ENCODE assay signal across 11 mouse cellular contexts in genomic region chr2:93304273-93304634, GRCm38 (mm10). TPM values are rescaled to one million over a fixed set of nuclear protein-coding genes. Genes with fewer than 3 reads are reported as not detected.
DNase-seq lines count a peak whose midpoint lies in the region; ATAC-seq lines count a peak whose summit lies in the region.
"Had no signal": no experiment of that assay in that cellular context is flagged by ENCODE, and none has a peak within 500 bp of the region (broad histone marks: within the 10 kb centered on the region; RNA-seq: fewer than 3 reads in every experiment).

No protein-coding gene starts in this region.

- no peak overlapping the region for H3K9ac ChIP-seq in kidney, embryonic 15.5 days
- H3K9ac ChIP-seq in hindbrain, embryonic 16.5 days (ENCODE audit: low read depth, low read length) = peak overlapping the region; percentile 23
- 0 out of 2 replicates have a peak overlapping the region, but pooled peaks have one; percentile 21 for H3K9ac ChIP-seq in neural tube, embryonic 12.5 days

- WGBS in kidney, embryonic 15.5 days = 49% methylated on average over 4 of the region's 4 CpGs
- 31% methylated on average over 4 of the region's 4 CpGs for WGBS in forebrain, embryonic 10.5 days
- WGBS in hindbrain, embryonic 16.5 days = 37% methylated on average over 4 of the region's 4 CpGs
- WGBS in neural tube, embryonic 12.5 days = 58% methylated on average over 4 of the region's 4 CpGs

- H3K27ac ChIP-seq in kidney, embryonic 15.5 days = peak overlapping the region; percentile 86
- H3K27ac ChIP-seq in forebrain, embryonic 10.5 days = peak overlapping the region; percentile 89
- peak overlapping the region; percentile 62 for H3K27ac ChIP-seq in hindbrain, embryonic 16.5 days (ENCODE audit: low read depth, low read length)
- H3K27ac ChIP-seq in neural tube, embryonic 12.5 days = peak overlapping the region; percentile 68

- H3K4me1 ChIP-seq in kidney, embryonic 15.5 days = peaks cover 28% of the 10 kb centered on the region
- peaks cover 36% of the 10 kb centered on the region for H3K4me1 ChIP-seq in forebrain, embryonic 10.5 days
- H3K4me1 ChIP-seq in hindbrain, embryonic 16.5 days (ENCODE audit: control insufficient read depth, insufficient read depth, low read depth, low read length) = peaks cover 14% of the 10 kb centered on the region
- peaks cover 40% of the 10 kb centered on the region for H3K4me1 ChIP-seq in neural tube, embryonic 12.5 days

- DNase-seq in kidney, postnatal 10 days = no peak
- no peak for DNase-seq in forebrain, embryonic 10.5 days (ENCODE audit: extremely low spot score, low spot score)
- DNase-seq in thymus, postnatal 25 days = no peak
- DNase-seq in urinary bladder, postnatal 10 days (ENCODE audit: low spot score) = no peak
- no peak for DNase-seq in left cerebral cortex, adult 8-10 months (ENCODE audit: low spot score in 2 of 2)
- DNase-seq: cerebellum, adult 9-11 months; gastrocnemius, postnatal 10 days had no signal

- H3K36me3 ChIP-seq in kidney, embryonic 15.5 days = peaks cover 20% of the 10 kb centered on the region
- peaks cover 39% of the 10 kb centered on the region for H3K36me3 ChIP-seq in forebrain, embryonic 10.5 days (replicated peaks)
- no peaks in the 10 kb centered on the region for H3K36me3 ChIP-seq in hindbrain, embryonic 16.5 days (ENCODE audit: control insufficient read depth, insufficient read depth, low read length)
- 0 out of 2 replicates have a peak, but pooled peaks cover under 1% of the 10 kb centered on the region for H3K36me3 ChIP-seq in neural tube, embryonic 12.5 days

- H3K27me3 ChIP-seq in kidney, embryonic 15.5 days = no peaks in the 10 kb centered on the region
- no peaks in the 10 kb centered on the region for H3K27me3 ChIP-seq in forebrain, embryonic 10.5 days (ENCODE audit: poor library complexity, severe bottlenecking)
- H3K27me3 ChIP-seq in hindbrain, embryonic 16.5 days (replicated peaks; ENCODE audit: control insufficient read depth, insufficient read depth, low read length) = no peaks in the 10 kb centered on the region
- H3K27me3 ChIP-seq in neural tube, embryonic 12.5 days (replicated peaks) = no peaks in the 10 kb centered on the region

- no peak overlapping the region for H3K4me2 ChIP-seq in kidney, embryonic 15.5 days
- no peak overlapping the region for H3K4me2 ChIP-seq in hindbrain, embryonic 16.5 days (ENCODE audit: low read length)
- peak overlapping the region; percentile 10; the same call in 1 of the 2 replicates for H3K4me2 ChIP-seq in neural tube, embryonic 12.5 days (replicated peaks)

- no peak overlapping the region for H3K4me3 ChIP-seq in kidney, embryonic 15.5 days (replicated peaks)
- H3K4me3 ChIP-seq in forebrain, embryonic 10.5 days = peak overlapping the region; percentile 22; the same call in 1 of the 2 replicates
- no peak overlapping the region for H3K4me3 ChIP-seq in hindbrain, embryonic 16.5 days (ENCODE audit: low read length)
- no peak overlapping the region for H3K4me3 ChIP-seq in neural tube, embryonic 12.5 days
- H3K4me3 ChIP-seq: myocyte had no signal

- peak; percentile 38; the same call in 1 of the 2 replicates for ATAC-seq in kidney, embryonic 15.5 days (replicated peaks; ENCODE audit: low FRiP score)
- peak; percentile 9; the same call in 1 of the 2 replicates for ATAC-seq in hindbrain, embryonic 16.5 days
- 0 out of 2 replicates have a peak, but pooled peaks have one; percentile 55 for ATAC-seq in neural tube, embryonic 12.5 days (ENCODE audit: low FRiP score, low read depth)

- no peaks in the 10 kb centered on the region for H3K9me3 ChIP-seq in kidney, embryonic 15.5 days (replicated peaks)
- H3K9me3 ChIP-seq in forebrain, embryonic 10.5 days = no peaks in the 10 kb centered on the region
- H3K9me3 ChIP-seq in hindbrain, embryonic 16.5 days (ENCODE audit: control insufficient read depth, low read length) = no peaks in the 10 kb centered on the region
- H3K9me3 ChIP-seq in neural tube, embryonic 12.5 days = no peaks in the 10 kb centered on the region

RNA-seq across cellular contexts. Expression of gene Tspan18, which starts 30.1 kb away (rescaled TPM):
- polyA plus RNA-seq in kidney, embryonic 15.5 days (2015; fragmentation: Nextera tagmentation; extraction: Ambion mirVana) = 41.0 and 44.8 TPM in 2 replicates
- 30.1 and 31.4 TPM in 2 replicates for polyA plus RNA-seq in forebrain, embryonic 10.5 days (2016; fragmentation: Nextera tagmentation; extraction: Ambion mirVana)
- 15.7 and 24.2 TPM in 2 replicates for polyA plus RNA-seq in hindbrain, embryonic 16.5 days (2015; fragmentation: Nextera tagmentation; extraction: Ambion mirVana)
- polyA plus RNA-seq in neural tube, embryonic 12.5 days (2016; fragmentation: Nextera tagmentation; extraction: Ambion mirVana) = 50.7 and 53.9 TPM in 2 replicates
- total RNA-seq in left cerebral cortex, adult 8-10 months (2022) = 1 to 10 TPM; 2.1 to 4.5 (median 3.6) TPM
